ENCODE assay signal across 12 mouse cellular contexts in the genomic region with DNA sequence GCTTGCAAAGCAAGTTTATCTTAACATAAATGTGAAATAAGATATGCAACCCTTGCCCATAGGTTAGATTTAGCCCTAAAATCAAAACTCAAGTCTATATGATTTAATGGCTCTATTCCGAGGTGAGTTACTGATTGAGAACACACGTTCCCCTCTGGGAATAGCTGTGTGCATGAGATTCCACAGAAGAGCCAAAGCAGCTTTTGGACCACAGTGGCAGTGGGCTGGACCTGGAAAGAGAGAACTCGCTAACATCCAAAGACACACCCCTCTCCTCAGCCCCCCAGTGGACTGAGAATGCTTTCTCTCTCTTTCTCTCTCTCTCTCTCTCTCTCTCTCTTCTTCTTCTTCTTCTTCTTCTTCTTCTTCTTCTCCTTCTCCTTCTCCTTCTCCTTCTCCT. TPM values are rescaled to one million over a fixed set of nuclear protein-coding genes. Genes with fewer than 3 reads are reported as not detected.
A peak's percentile ranks its signal among the peaks of the same experiment; 100 is the strongest.
DNase-seq lines count a peak whose midpoint lies in the region; ATAC-seq and TF ChIP-seq lines count a peak whose summit lies in the region.
"Had no signal": no experiment of that assay in that cellular context is flagged by ENCODE, and none has a peak within 500 bp of the region (broad histone marks: within the 10 kb centered on the region; RNA-seq: fewer than 3 reads in every experiment).

No protein-coding gene starts in this region.

- peak overlapping the region; percentile 44; the same call in 1 of the 2 replicates for H3K9ac ChIP-seq in lung, embryonic 16.5 days (ENCODE audit: low read length)
- H3K9ac ChIP-seq in midbrain, postnatal 0 days (replicated peaks; ENCODE audit: low read length, poor library complexity, severe bottlenecking): no peak overlapping the region

- peak overlapping the region; percentile 39 for H3K4me3 ChIP-seq in lung, embryonic 16.5 days (ENCODE audit: low read length)
- no peak overlapping the region for H3K4me3 ChIP-seq in lung, adult 2 months (replicated peaks; ENCODE audit: extremely low read depth, low read depth, low read length)
- peak overlapping the region; percentile 35 for H3K4me3 ChIP-seq in myocyte
- H3K4me3 ChIP-seq in midbrain, postnatal 0 days (ENCODE audit: low read depth, low read length): no peak overlapping the region

- no peak for TF ChIP-seq CTCF in lung, adult 2 months (IDR thresholded peaks at IDR 0.05; ENCODE audit: insufficient read depth, low read length)
- no peak for TF ChIP-seq CTCF in midbrain, postnatal 0 days (IDR thresholded peaks at IDR 0.05)

- H3K27ac ChIP-seq in lung, embryonic 16.5 days (ENCODE audit: low read length): peak overlapping the region; percentile 90
- no peak overlapping the region for H3K27ac ChIP-seq in midbrain, postnatal 0 days (ENCODE audit: low read depth, low read length)

- DNase-seq in lung, adult 2 months: no peak
- DNase-seq in forelimb bud, embryonic 11.5 days (ENCODE audit: low read depth, low spot score): peak; percentile 31
- peak; percentile 52 to 56 for DNase-seq in heart, postnatal 10 days
- no peak for DNase-seq in midbrain, postnatal 0 days (ENCODE audit: low spot score)
- DNase-seq in layer of hippocampus, postnatal 14 days (ENCODE audit: low spot score in 2 of 2): no peak
- no peak for DNase-seq in urinary bladder, adult 18-20 months (ENCODE audit: low spot score in 2 of 2)
- DNase-seq: cerebellum, postnatal 36 days had no signal

- H3K9me3 ChIP-seq in lung, embryonic 16.5 days (ENCODE audit: control insufficient read depth, low read length): no peaks in the 10 kb centered on the region
- no peaks in the 10 kb centered on the region for H3K9me3 ChIP-seq in midbrain, postnatal 0 days (ENCODE audit: low read length)
- H3K9me3 ChIP-seq: G1E had no signal

- ATAC-seq in lung, embryonic 16.5 days (ENCODE audit: low read depth): peak; percentile 70
- no peak for ATAC-seq in midbrain, postnatal 0 days (ENCODE audit: low FRiP score)

- H3K4me1 ChIP-seq in lung, embryonic 16.5 days (replicated peaks; ENCODE audit: control insufficient read depth, insufficient read depth, low read length): peaks cover 9% of the 10 kb centered on the region; the same call in 1 of the 2 replicates
- H3K4me1 ChIP-seq in lung, adult 2 months (ENCODE audit: control insufficient read depth, insufficient read depth, low read length): peaks cover 2% of the 10 kb centered on the region; the same call in 1 of the 2 replicates
- H3K4me1 ChIP-seq in midbrain, postnatal 0 days (ENCODE audit: insufficient read depth, low read length): no peaks in the 10 kb centered on the region

- H3K27me3 ChIP-seq in lung, embryonic 16.5 days (ENCODE audit: control insufficient read depth, insufficient read depth, low read depth, low read length): no peaks in the 10 kb centered on the region
- no peaks in the 10 kb centered on the region for H3K27me3 ChIP-seq in myocyte (ENCODE audit: control insufficient read depth, insufficient read depth, insufficient read length)
- H3K27me3 ChIP-seq in midbrain, postnatal 0 days (ENCODE audit: insufficient read depth, low read length): no peaks in the 10 kb centered on the region

- WGBS in lung, embryonic 16.5 days: 35% methylated on average over 3 of the region's 3 CpGs
- WGBS in lung, adult 2 months: 63% methylated on average over 3 of the region's 3 CpGs
- 73% methylated on average over 3 of the region's 3 CpGs for WGBS in midbrain, postnatal 0 days

- no peaks in the 10 kb centered on the region for H3K36me3 ChIP-seq in lung, embryonic 16.5 days (ENCODE audit: control insufficient read depth, insufficient read depth, low read length)
- H3K36me3 ChIP-seq in myocyte (ENCODE audit: control insufficient read depth, insufficient read depth): peaks cover 13% of the 10 kb centered on the region
- H3K36me3 ChIP-seq in midbrain, postnatal 0 days (ENCODE audit: insufficient read depth, low read length): no peaks in the 10 kb centered on the region
- H3K36me3 ChIP-seq: G1E had no signal

- peaks cover 45% of the 10 kb centered on the region for H3K79me2 ChIP-seq in myocyte (ENCODE audit: control insufficient read depth, insufficient read depth)

- H3ac ChIP-seq in myocyte (ENCODE audit: control insufficient read depth, insufficient read length): no peak overlapping the region

- TF ChIP-seq POLR2A in lung, adult 2 months (IDR thresholded peaks at IDR 0.05; ENCODE audit: borderline replicate concordance, extremely low read depth, low read depth, low read length): no peak
- no peak for TF ChIP-seq POLR2A in myocyte (IDR thresholded peaks at IDR 0.05; ENCODE audit: insufficient read length, low read depth)

- intact Hi-C loops in heart, postnatal 10 days (cut with DNase I): no loop called here

- H3K4me2 ChIP-seq in lung, embryonic 16.5 days (ENCODE audit: low read depth, low read length): peak overlapping the region; percentile 33
- H3K4me2 ChIP-seq in myocyte (ENCODE audit: low read depth): peak overlapping the region; percentile 78
- H3K4me2 ChIP-seq in midbrain, postnatal 0 days (ENCODE audit: low read depth, low read length, poor library complexity, severe bottlenecking): no peak overlapping the region

TF ChIP-seq in myocyte, 11 proteins besides CTCF, POLR2A, EP300 and RAD21:
- TF ChIP-seq TCF3 (IDR thresholded peaks at IDR 0.05; ENCODE audit: insufficient read length, low read depth): no peak
- TF ChIP-seq SRF (IDR thresholded peaks at IDR 0.05; ENCODE audit: control insufficient read depth, insufficient read length, low read depth): no peak
- TF ChIP-seq MAX (IDR thresholded peaks at IDR 0.05; ENCODE audit: low read depth): no peak
- no peak for TF ChIP-seq CEBPB (IDR thresholded peaks at IDR 0.05; ENCODE audit: insufficient read depth, poor library complexity, severe bottlenecking)
- no peak for TF ChIP-seq E2F4 (IDR thresholded peaks at IDR 0.05; ENCODE audit: insufficient read depth)
- TF ChIP-seq USF1 (IDR thresholded peaks at IDR 0.05; ENCODE audit: low read depth): no peak
- TF ChIP-seq TCF12 (IDR thresholded peaks at IDR 0.05; ENCODE audit: insufficient read depth, poor library complexity, severe bottlenecking): no peak
- no peak for TF ChIP-seq REST (IDR thresholded peaks at IDR 0.05; ENCODE audit: insufficient read depth, insufficient read length)
- no peak for TF ChIP-seq MYOD1 (IDR thresholded peaks at IDR 0.05; ENCODE audit: control insufficient read depth in 1 of 3, insufficient read length in 2 of 3, low read depth in 2 of 3)

RNA-seq across cellular contexts. Expression of a gene that starts 1.5 kb away (rescaled TPM):
- 61.1 and 66.3 TPM in 2 replicates for polyA plus RNA-seq in lung, embryonic 16.5 days (2015; fragmentation: Nextera tagmentation; extraction: Ambion mirVana)
- 3.7 and 4.6 TPM in 2 replicates for polyA plus RNA-seq in lung, adult 2 months (2012; rRNA removed)
- total RNA-seq in heart, postnatal 10 days (2021): 10 to 100 TPM; 13.4 to 14.7 TPM
- 70.3 TPM for polyA plus RNA-seq in myocyte (2012; fragmentation: generic; extraction: Trizol)
- 3.7 and 4.5 TPM in 2 replicates for total RNA-seq in midbrain, postnatal 0 days (2014; rRNA removed)
- polyA plus RNA-seq in midbrain, postnatal 0 days (2015; fragmentation: Nextera tagmentation; extraction: Ambion mirVana): 3.3 and 3.9 TPM in 2 replicates
- under 1 TPM; 0.35 to 0.64 TPM for total RNA-seq in layer of hippocampus, postnatal 14 days (2021)
- total RNA-seq: granulocyte monocyte progenitor cell, adult 5-6 weeks; megakaryocyte progenitor cell, adult 5-6 weeks had no signal
- polyA plus RNA-seq: G1E had no signal

Comparison
In these comparisons a context has a peak if more than half of its experiments do, and no peak if none do; other contexts are left out.
1. H3K4me3 ChIP-seq: peak in lung, embryonic 16.5 days (single experiment) and myocyte (single experiment); none in lung, adult 2 months (single experiment) and midbrain, postnatal 0 days (single experiment).
2. RNA of a gene that starts 1.5 kb away (polyA plus RNA-seq): 70.3 TPM in myocyte (single experiment) and 61.1 to 66.3 TPM in lung, embryonic 16.5 days; 3.7 to 4.6 TPM in lung, adult 2 months and 3.3 to 3.9 TPM in midbrain, postnatal 0 days; every median in the first group is over 10 times any median in the second.
3. DNase-seq: peak in forelimb bud, embryonic 11.5 days (single experiment) and heart, postnatal 10 days (2 of 2); none in lung, adult 2 months (single experiment), midbrain, postnatal 0 days (single experiment), layer of hippocampus, postnatal 14 days (0 of 2) and urinary bladder, adult 18-20 months (0 of 2).